ENCODE assay signal across 8 mouse cellular contexts in the genomic region with DNA sequence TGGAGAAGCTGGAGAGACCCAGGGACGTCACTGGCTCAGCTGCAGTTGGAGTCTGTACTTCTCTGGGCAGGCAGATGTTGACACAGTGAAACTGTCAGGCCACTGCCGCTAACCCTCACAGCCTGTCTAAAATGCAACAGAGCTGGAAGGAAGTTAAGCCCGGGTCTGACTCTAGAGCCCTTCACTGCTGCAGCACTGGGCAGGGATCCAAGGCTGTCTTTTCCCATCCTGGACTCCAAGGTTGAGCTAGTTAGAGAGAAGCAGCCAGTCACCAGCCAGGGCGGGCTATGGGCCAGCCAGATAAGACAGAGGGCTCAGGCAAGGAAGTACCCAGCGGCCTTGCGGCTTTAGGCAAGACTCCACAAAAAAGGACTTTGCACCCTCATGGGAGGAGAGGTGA. TPM values are rescaled to one million over a fixed set of nuclear protein-coding genes. Genes with fewer than 3 reads are reported as not detected.
A peak's percentile ranks its signal among the peaks of the same experiment; 100 is the strongest.
DNase-seq lines count a peak whose midpoint lies in the region; ATAC-seq and TF ChIP-seq lines count a peak whose summit lies in the region.

No protein-coding gene starts in this region.

- no peak for ATAC-seq in forebrain, embryonic 14.5 days
- ATAC-seq in forebrain, embryonic 12.5 days (ENCODE audit: low FRiP score) = no peak
- no peak for ATAC-seq in activated CD4-positive, CD25-positive, alpha-beta regulatory T cell, adult 4 months

- no peak overlapping the region for H3K4me2 ChIP-seq in forebrain, embryonic 14.5 days (ENCODE audit: low read length)
- H3K4me2 ChIP-seq in forebrain, embryonic 12.5 days = no peak overlapping the region

- no peak overlapping the region for H3K27ac ChIP-seq in forebrain, embryonic 14.5 days (ENCODE audit: low read depth, low read length)
- H3K27ac ChIP-seq in forebrain, embryonic 12.5 days = no peak overlapping the region
- H3K27ac ChIP-seq in liver, adult 2 months (replicated peaks; ENCODE audit: insufficient read depth, low read depth, low read length) = no peak overlapping the region
- peak overlapping the region; percentile 54 for H3K27ac ChIP-seq in small intestine, adult 2 months (ENCODE audit: insufficient read depth, low read depth, low read length)

- no peaks in the 10 kb centered on the region for H3K36me3 ChIP-seq in forebrain, embryonic 14.5 days (ENCODE audit: control insufficient read depth, insufficient read depth, low read length)
- no peaks in the 10 kb centered on the region for H3K36me3 ChIP-seq in forebrain, embryonic 12.5 days (replicated peaks)
- H3K36me3 ChIP-seq in liver, adult 2 months (ENCODE audit: control insufficient read depth, insufficient read depth, low read length) = no peaks in the 10 kb centered on the region
- H3K36me3 ChIP-seq in small intestine, adult 2 months (ENCODE audit: control insufficient read depth, insufficient read depth, low read length) = no peaks in the 10 kb centered on the region

- no peaks in the 10 kb centered on the region for H3K79me2 ChIP-seq in liver, adult 2 months (ENCODE audit: control insufficient read depth, insufficient read depth, low read length)

- H3K9ac ChIP-seq in forebrain, embryonic 14.5 days (ENCODE audit: low read length) = no peak overlapping the region
- H3K9ac ChIP-seq in forebrain, embryonic 12.5 days = no peak overlapping the region
- no peak overlapping the region for H3K9ac ChIP-seq in liver, adult 2 months (ENCODE audit: low read depth, low read length)

- no peak for TF ChIP-seq CTCF in liver, adult 2 months (IDR thresholded peaks at IDR 0.05; ENCODE audit: low read depth, low read length)
- TF ChIP-seq CTCF in small intestine, adult 2 months (IDR thresholded peaks at IDR 0.05; ENCODE audit: extremely low read depth, insufficient read length, insufficient replicate concordance, low read depth, low read length) = no peak

- no peak overlapping the region for H3K4me3 ChIP-seq in forebrain, embryonic 14.5 days (ENCODE audit: low read depth, low read length)
- no peak overlapping the region for H3K4me3 ChIP-seq in forebrain, embryonic 12.5 days (replicated peaks)
- H3K4me3 ChIP-seq in liver, adult 2 months (ENCODE audit: insufficient read depth, low read depth, low read length) = no peak overlapping the region
- H3K4me3 ChIP-seq in small intestine, adult 2 months (ENCODE audit: low read depth, low read length) = no peak overlapping the region

- no peaks in the 10 kb centered on the region for H3K9me3 ChIP-seq in forebrain, embryonic 14.5 days (replicated peaks; ENCODE audit: control insufficient read depth, low read length)
- H3K9me3 ChIP-seq in forebrain, embryonic 12.5 days = no peaks in the 10 kb centered on the region

- no peak for TF ChIP-seq POLR2A in liver, adult 2 months (IDR thresholded peaks at IDR 0.05; ENCODE audit: extremely low read depth, insufficient read depth, low read length)
- no peak for TF ChIP-seq POLR2A in small intestine, adult 2 months (IDR thresholded peaks at IDR 0.05; ENCODE audit: low read depth, low read length)

- peaks cover 7% of the 10 kb centered on the region; the same call in 1 of the 2 replicates for H3K4me1 ChIP-seq in forebrain, embryonic 14.5 days (ENCODE audit: control insufficient read depth, insufficient read depth, low read length)
- 0 out of 2 replicates have a peak, but pooled peaks cover 4% of the 10 kb centered on the region for H3K4me1 ChIP-seq in forebrain, embryonic 12.5 days
- H3K4me1 ChIP-seq in liver, adult 2 months (ENCODE audit: control insufficient read depth, insufficient read depth, low read length) = no peaks in the 10 kb centered on the region
- peaks cover 12% of the 10 kb centered on the region for H3K4me1 ChIP-seq in small intestine, adult 2 months (ENCODE audit: control insufficient read depth, insufficient read depth, insufficient read length, low read length)

- H3K27me3 ChIP-seq in forebrain, embryonic 14.5 days (replicated peaks; ENCODE audit: control insufficient read depth, insufficient read depth, low read length) = no peaks in the 10 kb centered on the region
- no peaks in the 10 kb centered on the region for H3K27me3 ChIP-seq in forebrain, embryonic 12.5 days
- no peaks in the 10 kb centered on the region for H3K27me3 ChIP-seq in liver, adult 2 months (ENCODE audit: control insufficient read depth, insufficient read depth, low read length)
- no peaks in the 10 kb centered on the region for H3K27me3 ChIP-seq in small intestine, adult 2 months (ENCODE audit: control insufficient read depth, insufficient read depth, low read length)

- peak; percentile 18 for DNase-seq in forebrain, embryonic 14.5 days (ENCODE audit: low spot score)
- peak; percentile 95 for DNase-seq in adrenal gland, postnatal 25 days
- DNase-seq in heart, postnatal 10 days = peak; percentile 92
- DNase-seq in liver, adult 2 months (ENCODE audit: extremely low read depth, low read depth, low spot score) = peak; percentile 35
- no peak for DNase-seq in frontal cortex, postnatal 36 days (ENCODE audit: low spot score in 2 of 2)

- intact Hi-C loops in heart, postnatal 10 days (cut with DNase I) = no loop called here

- WGBS in forebrain, embryonic 14.5 days = 78% methylated on average over 6 of the region's 6 CpGs
- 87% methylated on average over 6 of the region's 6 CpGs for WGBS in forebrain, embryonic 12.5 days
- WGBS in liver, adult 2 months = 38% methylated on average over 6 of the region's 6 CpGs
- WGBS in small intestine, adult 2 months = 13% methylated on average over 6 of the region's 6 CpGs

RNA-seq across cellular contexts. Expression of a gene that starts 33.0 kb away (rescaled TPM):
- polyA plus RNA-seq in forebrain, embryonic 14.5 days (2014; fragmentation: Nextera tagmentation; extraction: Ambion mirVana) = 89.2 and 93.6 TPM in 2 replicates
- 162 and 173 TPM in 2 replicates for polyA plus RNA-seq in forebrain, embryonic 12.5 days (2016; fragmentation: Nextera tagmentation; extraction: Ambion mirVana)
- total RNA-seq in adrenal gland, postnatal 25 days (2021) = 121 and 128 TPM in 2 replicates
- total RNA-seq in heart, postnatal 10 days (2021) = 10 to 100 TPM; 91.3 to 93.4 TPM
- 194 and 232 TPM in 2 replicates for total RNA-seq in liver, adult 2 months (2014; rRNA removed)
- 140 and 156 TPM in 2 replicates for polyA plus RNA-seq in liver, adult 2 months (2012; rRNA removed)
- 42.5 and 79.2 TPM in 2 replicates for polyA plus RNA-seq in small intestine, adult 2 months (2012; rRNA removed)
- polyA plus RNA-seq in activated CD4-positive, CD25-positive, alpha-beta regulatory T cell, adult 4 months (2017; shearing (Covaris generic)) = 100 to 1,000 TPM in 1 of 2 experiments, 10 to 100 TPM in 1; 62.4 to 108 TPM

RNA-seq across cellular contexts. Expression of a gene that starts 33.3 kb away (rescaled TPM):
- polyA plus RNA-seq in forebrain, embryonic 14.5 days (2014; fragmentation: Nextera tagmentation; extraction: Ambion mirVana) = 20.1 and 20.5 TPM in 2 replicates
- polyA plus RNA-seq in forebrain, embryonic 12.5 days (2016; fragmentation: Nextera tagmentation; extraction: Ambion mirVana) = 14.3 and 15.6 TPM in 2 replicates
- 20.5 and 29.8 TPM in 2 replicates for total RNA-seq in adrenal gland, postnatal 25 days (2021)
- total RNA-seq in heart, postnatal 10 days (2021) = 10 to 100 TPM; 20.9 to 22.2 TPM
- total RNA-seq in liver, adult 2 months (2014; rRNA removed) = 35.0 and 46.2 TPM in 2 replicates
- polyA plus RNA-seq in liver, adult 2 months (2012; rRNA removed) = 44.0 and 49.1 TPM in 2 replicates
- 99.3 and 218 TPM in 2 replicates for polyA plus RNA-seq in small intestine, adult 2 months (2012; rRNA removed)
- polyA plus RNA-seq in activated CD4-positive, CD25-positive, alpha-beta regulatory T cell, adult 4 months (2017; shearing (Covaris generic)) = 10 to 100 TPM; 18.9 TPM

Comparison
In these comparisons a context has a peak if more than half of its experiments do, and no peak if none do; other contexts are left out.
1. DNase-seq: peak in forebrain, embryonic 14.5 days (single experiment), adrenal gland, postnatal 25 days (single experiment), heart, postnatal 10 days (2 of 2) and liver, adult 2 months (single experiment); none in frontal cortex, postnatal 36 days (0 of 2).